Mouse (Mus musculus): Measurements from ENCODE around the gene Rora. TPM values are rescaled to one million over a fixed set of nuclear protein-coding genes. Genes with fewer than 3 reads are reported as not detected.

The Rora gene
- polyA plus RNA-seq, 1 experiment from 2014 or later = 6.0 TPM

- H3K36me3 ChIP-seq (ENCODE audit: control insufficient read depth, insufficient read depth, low read length) = no peaks in the 10 kb centered on the region
- 94% methylated on average over 8 of the region's 8 CpGs for WGBS
- no peak overlapping the region for H3K27ac ChIP-seq (ENCODE audit: low read depth, low read length)
- H3K4me2 ChIP-seq (ENCODE audit: low read depth, low read length, severe bottlenecking) = no peak overlapping the region
- H3K9ac ChIP-seq (ENCODE audit: low read length) = no peak overlapping the region
- H3K4me1 ChIP-seq (replicated peaks; ENCODE audit: control insufficient read depth, insufficient read depth, low read length) = no peaks in the 10 kb centered on the region
- no peak for DNase-seq (ENCODE audit: low spot score)
- H3K9me3 ChIP-seq (ENCODE audit: control insufficient read depth, low read length) = no peaks in the 10 kb centered on the region; the same call in 1 of the 2 replicates
- no peaks in the 10 kb centered on the region for H3K27me3 ChIP-seq (ENCODE audit: control insufficient read depth, insufficient read depth, low read length)
- no peak for ATAC-seq (replicated peaks; ENCODE audit: low FRiP score)
- no peak overlapping the region for H3K4me3 ChIP-seq (ENCODE audit: low read depth, low read length)
Observed at GRCm38 (mm10) chr9:69045908-69046307, 392.3 kb downstream of the Rora start.

- H3K27ac ChIP-seq (ENCODE audit: low read depth, low read length) = no peak overlapping the region
- no peak overlapping the region for H3K4me2 ChIP-seq (ENCODE audit: low read depth, low read length, severe bottlenecking)
- no peak overlapping the region for H3K9ac ChIP-seq (ENCODE audit: low read length)
- no peaks in the 10 kb centered on the region for H3K9me3 ChIP-seq (ENCODE audit: control insufficient read depth, low read length)
- no peak for ATAC-seq (replicated peaks; ENCODE audit: low FRiP score)
- no peak for DNase-seq (ENCODE audit: low spot score)
- no peak overlapping the region for H3K4me3 ChIP-seq (ENCODE audit: low read depth, low read length)
- WGBS = 82% methylated on average over 8 of the region's 8 CpGs
- no peaks in the 10 kb centered on the region for H3K27me3 ChIP-seq (ENCODE audit: control insufficient read depth, insufficient read depth, low read length)
- no peaks in the 10 kb centered on the region for H3K36me3 ChIP-seq (ENCODE audit: control insufficient read depth, insufficient read depth, low read length)
- no peaks in the 10 kb centered on the region for H3K4me1 ChIP-seq (replicated peaks; ENCODE audit: control insufficient read depth, insufficient read depth, low read length)
Observed at GRCm38 (mm10) chr9:69050856-69051255, 397.3 kb downstream of the Rora start.

- Histone ChIP-seq H3K4me3 (ENCODE audit: low read depth, low read length) (no peak overlapping the region), H3K9me3 (ENCODE audit: control insufficient read depth, low read length) (no peaks in the 10 kb centered on the region), H3K4me2 (ENCODE audit: low read depth, low read length, severe bottlenecking) (no peak overlapping the region), H3K27me3 (ENCODE audit: control insufficient read depth, insufficient read depth, low read length) (no peaks in the 10 kb centered on the region), H3K36me3 (ENCODE audit: control insufficient read depth, insufficient read depth, low read length) (no peaks in the 10 kb centered on the region), H3K4me1 (replicated peaks; ENCODE audit: control insufficient read depth, insufficient read depth, low read length) (no peaks in the 10 kb centered on the region), H3K27ac (ENCODE audit: low read depth, low read length) (no peak overlapping the region), H3K9ac (ENCODE audit: low read length) (no peak overlapping the region)
- ATAC-seq (replicated peaks; ENCODE audit: low FRiP score) (no peak), DNase-seq (ENCODE audit: low spot score) (no peak)
- WGBS = 90% methylated on average over 5 of the region's 5 CpGs
Observed at GRCm38 (mm10) chr9:69051890-69052289, 398.3 kb downstream of the Rora start.

GRCm38 (mm10) chr9:69055302-69055701, 401.7 kb downstream of the Rora start:
- Histone ChIP-seq H3K9ac (ENCODE audit: low read length) (no peak overlapping the region), H3K4me3 (ENCODE audit: low read depth, low read length) (no peak overlapping the region), H3K27ac (ENCODE audit: low read depth, low read length) (no peak overlapping the region), H3K9me3 (ENCODE audit: control insufficient read depth, low read length) (no peaks in the 10 kb centered on the region), H3K4me1 (replicated peaks; ENCODE audit: control insufficient read depth, insufficient read depth, low read length) (no peaks in the 10 kb centered on the region), H3K4me2 (ENCODE audit: low read depth, low read length, severe bottlenecking) (no peak overlapping the region), H3K36me3 (ENCODE audit: control insufficient read depth, insufficient read depth, low read length) (no peaks in the 10 kb centered on the region), H3K27me3 (ENCODE audit: control insufficient read depth, insufficient read depth, low read length) (no peaks in the 10 kb centered on the region)
- WGBS = 94% methylated on average over 5 of the region's 5 CpGs
- ATAC-seq (replicated peaks; ENCODE audit: low FRiP score) (no peak), DNase-seq (ENCODE audit: low spot score) (no peak)

GRCm38 (mm10) chr9:69071203-69071867, 417.7 kb downstream of the Rora start:
- H3K4me2 ChIP-seq (ENCODE audit: low read depth, low read length, severe bottlenecking) = no peak overlapping the region
- no peak overlapping the region for H3K27ac ChIP-seq (ENCODE audit: low read depth, low read length)
- ATAC-seq (replicated peaks; ENCODE audit: low FRiP score) (no peak), DNase-seq (ENCODE audit: low spot score) (no peak)
- no peaks in the 10 kb centered on the region for H3K9me3 ChIP-seq (ENCODE audit: control insufficient read depth, low read length)
- no peaks in the 10 kb centered on the region for H3K4me1 ChIP-seq (replicated peaks; ENCODE audit: control insufficient read depth, insufficient read depth, low read length)
- WGBS = 54% methylated on average over 15 of the region's 15 CpGs
- H3K4me3 ChIP-seq (ENCODE audit: low read depth, low read length) = no peak overlapping the region
- H3K9ac ChIP-seq (ENCODE audit: low read length) = no peak overlapping the region
- H3K36me3 ChIP-seq (ENCODE audit: control insufficient read depth, insufficient read depth, low read length) = no peaks in the 10 kb centered on the region
- H3K27me3 ChIP-seq (ENCODE audit: control insufficient read depth, insufficient read depth, low read length) = no peaks in the 10 kb centered on the region

GRCm38 (mm10) chr9:69073271-69073670, 419.7 kb downstream of the Rora start:
- DNase-seq (ENCODE audit: low spot score) (no peak), ATAC-seq (replicated peaks; ENCODE audit: low FRiP score) (no peak)
- Histone ChIP-seq H3K9ac (ENCODE audit: low read length) (no peak overlapping the region), H3K4me3 (ENCODE audit: low read depth, low read length) (no peak overlapping the region), H3K27me3 (ENCODE audit: control insufficient read depth, insufficient read depth, low read length) (no peaks in the 10 kb centered on the region), H3K36me3 (ENCODE audit: control insufficient read depth, insufficient read depth, low read length) (no peaks in the 10 kb centered on the region), H3K4me1 (replicated peaks; ENCODE audit: control insufficient read depth, insufficient read depth, low read length) (no peaks in the 10 kb centered on the region), H3K4me2 (ENCODE audit: low read depth, low read length, severe bottlenecking) (no peak overlapping the region), H3K27ac (ENCODE audit: low read depth, low read length) (no peak overlapping the region), H3K9me3 (ENCODE audit: control insufficient read depth, low read length) (no peaks in the 10 kb centered on the region)
- 91% methylated on average over 7 of the region's 7 CpGs for WGBS

- Histone ChIP-seq H3K4me1 (replicated peaks; ENCODE audit: control insufficient read depth, insufficient read depth, low read length) (no peaks in the 10 kb centered on the region), H3K4me2 (ENCODE audit: low read depth, low read length, severe bottlenecking) (no peak overlapping the region), H3K36me3 (ENCODE audit: control insufficient read depth, insufficient read depth, low read length) (no peaks in the 10 kb centered on the region), H3K9ac (ENCODE audit: low read length) (no peak overlapping the region), H3K27me3 (ENCODE audit: control insufficient read depth, insufficient read depth, low read length) (no peaks in the 10 kb centered on the region), H3K9me3 (ENCODE audit: control insufficient read depth, low read length) (no peaks in the 10 kb centered on the region), H3K4me3 (ENCODE audit: low read depth, low read length) (no peak overlapping the region), H3K27ac (ENCODE audit: low read depth, low read length) (no peak overlapping the region)
- ATAC-seq (replicated peaks; ENCODE audit: low FRiP score) (no peak), DNase-seq (ENCODE audit: low spot score) (no peak)
- 63% methylated on average over 3 of the region's 3 CpGs for WGBS
Observed at GRCm38 (mm10) chr9:69084086-69084719, 430.6 kb downstream of the Rora start.

- Histone ChIP-seq H3K27me3 (ENCODE audit: control insufficient read depth, insufficient read depth, low read length) (no peaks in the 10 kb centered on the region), H3K27ac (ENCODE audit: low read depth, low read length) (no peak overlapping the region), H3K9ac (ENCODE audit: low read length) (no peak overlapping the region), H3K4me3 (ENCODE audit: low read depth, low read length) (no peak overlapping the region), H3K36me3 (ENCODE audit: control insufficient read depth, insufficient read depth, low read length) (no peaks in the 10 kb centered on the region), H3K4me2 (ENCODE audit: low read depth, low read length, severe bottlenecking) (no peak overlapping the region), H3K9me3 (ENCODE audit: control insufficient read depth, low read length) (no peaks in the 10 kb centered on the region), H3K4me1 (replicated peaks; ENCODE audit: control insufficient read depth, insufficient read depth, low read length) (no peaks in the 10 kb centered on the region)
- DNase-seq (ENCODE audit: low spot score) (no peak), ATAC-seq (replicated peaks; ENCODE audit: low FRiP score) (no peak)
- WGBS = 71% methylated on average over 14 of the region's 14 CpGs
Observed at GRCm38 (mm10) chr9:69084720-69085661, 431.4 kb downstream of the Rora start.

Data from forebrain, embryonic 11.5 days (tissue).